Mouse (Mus musculus) neutrophil, adult 5-6 weeks (primary cell): ENCODE data around the gene Rab10. TPM values are rescaled to one million over a fixed set of nuclear protein-coding genes. Genes with fewer than 3 reads are reported as not detected.

Experiments
- ATAC-seq: fragments of 151-379, 151-347 bp; 2 replicates; pipeline ENCODE4 v1.8.0; 2017; ENCODE audit warnings: mild to moderate bottlenecking, moderate TSS enrichment; ENCODE audit not compliant: insufficient number of reproducible peaks, poor library complexity, low FRiP score, severe bottlenecking; ENCODE audit errors: extremely low read depth
- total RNA-seq: library from RNA; stranded (forward); fragments of 200-1000 nt; gene quantifications from 2 replicates; pipeline ENCODE4 v1.2.3, GENCODE M21; 2017

Gene Rab10
- 93.8 and 93.9 TPM in 2 replicates for total RNA-seq

GRCm38 (mm10) chr12:3309391-3310320, at the start of gene Rab10:
Gene Rab10, minus strand, starts transcription at chr12:3309969.
- ATAC-seq: peak; percentile 87

- ATAC-seq: peak; percentile 48; the same call in 1 of the 2 replicates
These were observed 49.5 kb upstream of the Rab10 start for GRCm38 (mm10) chr12:3359302-3359701.

DNA sequence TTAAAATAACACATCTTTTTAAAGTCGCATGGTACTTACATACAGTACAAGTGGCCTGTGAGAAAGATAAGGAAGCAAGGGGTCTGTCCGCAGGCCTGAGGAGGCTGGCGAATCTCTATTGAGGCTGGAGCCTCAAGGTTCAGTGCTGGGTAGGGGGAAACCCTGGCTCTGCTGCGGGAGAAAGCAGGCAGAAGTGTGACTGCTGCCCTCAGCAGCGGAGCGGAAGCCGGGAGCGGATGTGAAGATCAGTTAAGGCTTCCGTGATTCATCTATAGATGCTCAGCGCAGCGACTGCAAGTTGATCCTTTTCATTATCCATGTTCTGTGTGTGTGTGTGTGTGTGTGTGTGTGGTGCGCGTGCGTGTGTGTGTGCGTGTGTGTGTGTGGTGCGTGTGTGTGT, 47.1 kb upstream of the Rab10 start:
- no peak for ATAC-seq

GRCm38 (mm10) chr12:3355068-3355467, 45.3 kb upstream of the Rab10 start:
- ATAC-seq: no peak

- no peak for ATAC-seq
These were observed 42.4 kb upstream of the Rab10 start for GRCm38 (mm10) chr12:3352216-3352615.

- no peak for ATAC-seq
These were observed 40.4 kb upstream of the Rab10 start for GRCm38 (mm10) chr12:3350136-3350535.

DNA sequence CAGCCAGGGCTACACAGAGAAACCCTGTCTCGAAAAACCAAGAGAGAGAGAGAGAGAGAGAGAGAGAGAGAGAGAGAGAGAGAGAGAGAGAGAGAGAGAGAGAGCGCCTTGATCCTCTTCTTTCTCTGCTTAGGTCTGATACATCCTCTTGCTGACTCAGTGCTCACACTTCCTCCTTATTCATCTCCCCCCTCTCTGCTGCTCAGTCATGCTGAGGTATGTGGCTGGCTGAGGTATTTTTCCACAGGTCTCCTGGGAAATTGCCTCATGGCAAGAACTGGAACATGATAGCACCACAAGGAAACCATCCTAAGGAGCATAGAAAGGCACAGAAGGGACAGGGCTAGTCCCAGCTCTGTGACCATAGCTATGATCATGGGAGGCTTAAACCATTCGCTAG, 39.6 kb upstream of the Rab10 start:
- 0 out of 2 replicates have a peak, but pooled peaks have one; percentile 36 for ATAC-seq

- ATAC-seq: no peak
These were observed 37.9 kb upstream of the Rab10 start for GRCm38 (mm10) chr12:3347682-3348081.

DNA sequence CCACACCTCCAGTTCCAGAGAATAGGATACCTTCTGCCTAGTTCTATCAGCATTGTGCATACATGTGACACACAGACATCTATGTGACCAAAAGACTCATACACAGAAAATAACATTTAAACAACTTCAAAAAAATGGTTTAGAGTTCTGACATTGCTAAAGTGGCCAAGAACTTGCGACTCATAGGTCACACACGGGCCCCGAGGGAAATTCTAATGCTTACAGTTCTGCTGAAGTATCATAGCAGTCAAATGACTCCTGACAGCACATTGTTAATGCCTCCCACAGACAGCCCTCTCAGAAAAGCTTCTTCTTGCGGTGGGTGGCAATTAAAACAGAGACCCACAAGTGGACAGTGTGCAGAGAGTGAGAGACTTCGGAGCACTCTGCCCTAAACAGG, 35.3 kb upstream of the Rab10 start:
- ATAC-seq: no peak

- no peak for ATAC-seq
These were observed 34.4 kb upstream of the Rab10 start for GRCm38 (mm10) chr12:3344155-3344554.

GRCm38 (mm10) chr12:3338931-3339330, 29.2 kb upstream of the Rab10 start:
- peak; percentile 90 for ATAC-seq

GRCm38 (mm10) chr12:3329677-3330076, 19.9 kb upstream of the Rab10 start:
- ATAC-seq: no peak

GRCm38 (mm10) chr12:3325232-3325631, 15.5 kb upstream of the Rab10 start:
- no peak for ATAC-seq

- no peak for ATAC-seq
These were observed 13.5 kb upstream of the Rab10 start for GRCm38 (mm10) chr12:3323241-3323640.

DNA sequence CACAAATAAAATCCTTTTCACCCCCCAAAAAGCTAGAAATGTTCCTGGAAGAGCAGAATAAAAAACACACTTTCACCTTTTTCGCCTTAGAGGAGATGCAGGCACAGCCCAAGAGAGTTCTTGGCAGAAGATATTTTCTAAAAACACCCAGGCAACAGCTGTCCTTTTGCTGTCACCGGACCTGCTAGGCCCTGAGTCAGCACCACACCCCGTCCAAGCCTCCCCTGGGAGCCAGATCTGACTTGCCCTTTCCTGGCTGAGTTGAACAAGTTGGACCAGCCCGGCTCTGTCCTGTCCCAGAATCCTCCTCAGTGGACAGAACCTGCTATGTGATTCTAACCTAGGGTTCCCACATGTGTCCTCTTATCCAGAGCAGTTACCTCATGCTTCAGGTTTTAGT, 9.6 kb upstream of the Rab10 start:
- ATAC-seq: no peak

DNA sequence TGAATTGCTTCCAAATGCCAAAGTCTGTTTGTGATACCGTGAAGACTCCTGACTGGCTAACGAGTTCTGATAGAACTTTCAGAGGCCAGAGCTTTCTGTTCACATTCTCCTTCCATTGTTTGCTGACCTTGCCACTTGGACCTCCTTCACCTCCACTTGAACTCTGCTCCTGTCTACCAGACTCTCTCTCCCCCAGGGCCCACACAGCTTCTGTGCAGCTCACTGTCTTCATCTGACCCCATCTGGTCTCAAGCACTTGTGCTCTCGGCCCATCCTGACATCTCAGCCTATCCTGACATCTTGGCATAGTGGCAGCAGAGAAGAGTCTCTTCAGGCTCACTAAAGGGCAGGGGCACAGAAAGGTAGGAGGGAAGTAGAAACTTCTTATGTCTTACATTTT, 7.2 kb upstream of the Rab10 start:
- ATAC-seq: no peak

GRCm38 (mm10) chr12:3316083-3316482, 6.3 kb upstream of the Rab10 start:
- no peak for ATAC-seq

DNA sequence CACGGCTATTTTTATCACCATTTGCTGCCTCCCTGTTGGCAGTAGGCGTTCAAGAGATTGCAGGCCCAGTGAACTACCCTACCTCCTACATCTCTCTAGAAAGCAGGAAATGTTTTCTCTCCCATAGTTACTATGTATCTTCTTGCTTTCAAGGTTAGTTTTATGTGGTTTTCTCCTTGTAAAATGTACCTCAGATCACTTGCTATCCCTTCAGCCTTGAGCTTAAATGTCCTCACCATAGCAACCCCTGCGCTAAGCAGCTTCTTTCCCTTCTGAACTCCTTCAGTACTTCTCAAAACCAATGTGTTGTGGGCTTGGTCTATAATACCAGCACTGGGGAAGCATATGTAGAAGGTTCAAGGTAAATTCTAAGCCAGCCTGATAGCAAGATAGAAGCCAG, 3.1 kb upstream of the Rab10 start:
- ATAC-seq: no peak

DNA sequence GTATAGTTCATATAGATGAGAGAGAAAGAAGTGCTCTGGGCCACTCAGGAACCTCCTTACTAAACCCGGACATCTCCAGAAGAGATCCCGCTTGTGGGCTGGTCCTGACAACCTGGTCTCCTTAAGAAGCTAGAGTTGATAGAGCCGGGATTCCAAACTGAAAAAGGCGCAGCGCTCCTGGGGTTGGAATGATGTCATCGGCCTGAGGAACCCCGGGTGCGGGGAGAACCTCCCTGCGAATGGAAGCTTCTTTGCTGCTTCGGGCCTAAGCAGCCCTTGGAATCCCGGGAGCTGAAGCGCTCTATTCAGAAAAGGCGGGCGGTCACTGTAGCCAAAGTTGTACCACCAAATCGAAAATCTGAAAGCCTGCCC, 538 bp upstream of the Rab10 start:
- ATAC-seq: no peak

DNA sequence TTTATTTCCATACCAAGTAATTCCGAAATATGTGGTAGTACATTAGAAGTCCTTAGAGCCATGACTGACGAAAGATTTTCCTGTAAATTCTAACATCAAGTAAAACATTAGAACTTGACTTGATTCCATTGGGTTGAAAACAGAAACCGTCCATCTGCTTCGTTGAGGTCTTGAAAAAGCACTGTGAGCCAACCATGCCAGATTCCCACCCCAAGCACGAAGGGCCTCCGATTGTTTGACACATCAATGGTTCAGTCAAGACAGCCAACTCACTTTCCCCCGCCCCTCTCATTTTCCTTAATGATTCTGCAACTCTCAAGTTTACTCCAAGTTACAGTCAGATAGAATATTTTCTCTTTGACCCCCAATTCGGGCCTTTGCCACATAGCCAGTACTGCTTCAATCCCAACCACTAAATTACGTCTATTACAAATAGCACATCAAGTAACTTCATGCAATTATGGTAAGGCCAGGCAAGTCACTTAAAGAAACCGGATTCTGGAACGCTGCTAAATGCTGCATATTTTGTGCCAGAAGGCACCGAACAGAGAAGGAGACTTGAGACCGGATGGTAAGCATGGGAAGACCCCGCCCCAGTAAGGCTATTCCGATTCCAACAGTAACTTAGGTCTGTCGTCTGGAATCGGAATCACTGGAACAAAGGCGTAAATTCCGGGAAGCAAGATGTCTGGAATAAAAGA, 1.1 kb downstream of the Rab10 start:
- no peak for ATAC-seq
